Mouse (Mus musculus) adrenal gland, postnatal 36 days (tissue): ENCODE results near the gene Olfr1259. TPM values are rescaled to one million over a fixed set of nuclear protein-coding genes. Genes with fewer than 3 reads are reported as not detected.
"Not testable (repeated sequence)": the region's sequence is repeated elsewhere in the genome, so short reads cannot be mapped to it uniquely, and the experiment has no call there.

Experiments
- DNase-seq, 2 experiments: peaks; one replicate each; pipeline ENCODE4 v3.0.0; 2021; ENCODE audit warnings: mixed read lengths in 1 of 2
- long read RNA-seq, 2 experiments: library from polyadenylated mRNA; stranded (forward); transcript quantifications; one replicate each; pipeline ENCODE4 v2.0.0; 2021; ENCODE audit warnings: borderline sequencing depth in 2 of 2
- total RNA-seq, 2 experiments: library from RNA; stranded (reverse); gene quantifications; 2 replicates each; pipeline ENCODE4 v1.2.3; 2021

Gene Olfr1259
- not detected for total RNA-seq
- long read RNA-seq, experiment 1, result 0 reads
- long read RNA-seq, experiment 2, result 0 reads

GRCm38 (mm10) chr2:89948564-89948963 lies at the start of gene Olfr1259:
Olfr1259 (minus strand) TSS chr2:89948664.
- DNase-seq, result no peak

GRCm38 (mm10) chr2:89990921-89991320 lies 42.5 kb upstream of the Olfr1259 start, which contains the start of gene Olfr1261:
Olfr1261 (plus strand) TSS chr2:89991221.
- no peak for DNase-seq

GRCm38 (mm10) chr2:89977709-89978108 lies 29.2 kb upstream of the Olfr1259 start:
- no peak for DNase-seq

DNA sequence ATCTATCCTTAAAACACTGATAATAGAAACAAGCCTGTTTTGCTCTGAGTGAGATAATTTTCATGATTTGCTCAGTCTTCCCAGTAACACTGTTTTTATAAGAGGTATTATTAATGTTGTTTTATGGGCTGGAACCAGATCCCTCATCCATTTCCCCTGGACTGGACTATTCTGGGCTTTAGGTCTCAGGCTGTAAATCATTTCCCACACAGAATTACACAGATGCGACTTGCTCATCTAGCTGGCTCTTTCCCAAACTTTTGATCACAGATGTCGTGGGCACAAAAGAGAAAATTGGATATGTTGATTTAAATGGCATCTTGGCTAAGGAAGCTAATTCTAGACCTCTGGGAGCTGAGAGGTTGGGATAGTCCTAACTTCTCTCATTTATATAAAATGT lies 25.7 kb upstream of the Olfr1259 start, which contains the start of gene Olfr1260:
Gene Olfr1260, plus strand, starts transcription at position 157 of the 400 bp plus-strand sequence.
- no peak for DNase-seq

DNA sequence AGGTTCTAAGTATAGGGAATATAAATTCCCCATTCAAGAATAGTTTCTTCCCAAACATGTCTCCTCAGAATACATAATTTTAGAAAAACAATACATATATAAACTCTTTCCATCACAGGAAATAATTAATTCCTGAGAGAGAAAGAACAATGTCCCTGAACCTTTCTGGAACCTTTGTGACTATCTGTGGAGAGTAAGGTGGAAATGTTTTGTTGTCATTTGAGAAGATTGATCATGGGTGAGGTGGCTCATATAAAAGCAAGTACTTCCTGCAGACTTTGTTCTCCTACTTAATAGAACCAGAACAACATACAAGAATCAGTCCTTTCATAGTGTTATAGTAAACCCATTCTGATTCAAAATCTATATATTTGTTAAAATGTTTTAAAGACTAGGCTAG lies 21.5 kb downstream of the Olfr1259 start, which contains the start of gene Olfr1258:
Gene Olfr1258, plus strand, starts transcription at position 301 of the 400 bp plus-strand sequence.
- no peak for DNase-seq

DNA sequence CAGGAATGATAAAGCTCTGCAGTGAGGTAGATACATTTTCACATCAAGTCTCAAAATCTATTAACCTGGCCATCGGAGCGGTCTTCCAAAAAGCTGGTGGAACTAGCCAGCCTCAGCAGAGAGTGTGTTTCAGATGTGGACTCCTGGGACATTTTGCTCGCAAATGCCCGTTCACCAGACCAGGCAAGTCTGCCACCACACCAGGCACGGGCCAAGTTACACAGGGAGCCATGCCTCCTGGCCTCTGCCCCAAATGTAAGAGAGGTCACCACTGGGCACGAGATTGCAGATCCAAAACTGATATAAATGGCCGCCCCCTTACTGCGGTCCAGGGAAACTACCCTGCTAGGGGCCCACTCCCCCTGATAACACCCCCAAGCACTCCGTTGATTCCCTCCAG lies 35.8 kb downstream of the Olfr1259 start:
- not testable (repeated sequence) for DNase-seq

Other genes with a start within 250 kb of the Olfr1259 start
- not detected for gene Olfr1252, start 223.7 kb downstream of the Olfr1259 start, total RNA-seq
- not detected for gene Olfr1253, start 191.6 kb downstream of the Olfr1259 start, total RNA-seq
- not detected for gene Olfr1254, start 155.0 kb downstream of the Olfr1259 start, total RNA-seq
- not detected for gene Olfr1255, start 136.6 kb downstream of the Olfr1259 start, total RNA-seq
- not detected for gene Olfr1256, start 107.1 kb downstream of the Olfr1259 start, total RNA-seq
- gene Olfr48, start 100.5 kb downstream of the Olfr1259 start, total RNA-seq, result not detected
- gene Olfr1257, start 70.2 kb downstream of the Olfr1259 start, total RNA-seq, result not detected
- not detected for gene Olfr1258, start 21.4 kb downstream of the Olfr1259 start, total RNA-seq
- gene Olfr1260, start 25.7 kb upstream of the Olfr1259 start, total RNA-seq, result not detected
- gene Olfr1261, start 42.6 kb upstream of the Olfr1259 start, total RNA-seq, result not detected
- gene Olfr1262, start 51.5 kb upstream of the Olfr1259 start, total RNA-seq, result not detected
- gene Olfr1263, start 63.5 kb upstream of the Olfr1259 start, total RNA-seq, result not detected
- gene Olfr1264, start 76.9 kb upstream of the Olfr1259 start, total RNA-seq, result not detected
- not detected for gene Olfr1265, start 86.7 kb upstream of the Olfr1259 start, total RNA-seq
- not detected for gene Olfr140, start 114.9 kb upstream of the Olfr1259 start, total RNA-seq
- gene Olfr1269, start 172.7 kb upstream of the Olfr1259 start, total RNA-seq, result not detected
- gene Olfr32, start 193.6 kb upstream of the Olfr1259 start, total RNA-seq, result not detected
- gene Olfr1270, start 204.4 kb upstream of the Olfr1259 start, total RNA-seq, result not detected